Mouse (Mus musculus): Measurements from ENCODE around the gene Ttbk1.

Gene Ttbk1

DNA sequence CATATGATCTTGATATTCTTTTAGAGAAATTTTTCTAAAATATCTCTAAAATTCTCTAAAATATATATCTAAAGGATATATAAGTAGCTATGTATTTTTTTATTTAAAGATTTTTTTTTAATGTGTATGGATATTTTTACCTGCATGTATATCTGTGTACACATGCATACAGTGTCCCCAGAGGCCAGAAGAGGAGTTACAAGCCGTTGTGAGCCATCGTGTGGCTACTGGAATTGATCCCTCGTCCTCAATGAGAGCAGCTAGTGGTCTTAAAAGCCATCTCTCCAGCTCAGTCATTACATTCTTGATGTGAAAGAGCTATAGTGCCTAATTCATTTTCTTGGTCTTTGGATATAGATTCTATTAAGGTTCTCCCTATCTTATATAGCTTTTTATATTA lies 79.0 kb downstream of the Ttbk1 start:
- DNase-seq (ENCODE audit: low spot score): no peak

- no peak for DNase-seq (ENCODE audit: low spot score)
These were observed 92.8 kb downstream of the Ttbk1 start for GRCm38 (mm10) chr17:46394631-46395030.

GRCm38 (mm10) chr17:46393012-46393411 lies 94.5 kb downstream of the Ttbk1 start:
- DNase-seq (ENCODE audit: low spot score): no peak

Data from urinary bladder, postnatal 10 days (tissue).